Mouse (Mus musculus) embryonic facial prominence, embryonic 13.5 days (tissue): ENCODE measurements around the gene Slc39a1. TPM values are rescaled to one million over a fixed set of nuclear protein-coding genes. Genes with fewer than 3 reads are reported as not detected.

Experiments used
- ATAC-seq: fragments of 200-750 bp; cut with Nextera tagmentation; 2 replicates; pipeline ENCODE4 v1.8.0; 2017; ENCODE audit warnings: low read depth; ENCODE audit not compliant: insufficient number of reproducible peaks, insufficient read depth, low FRiP score, low TSS enrichment
- H3K27ac ChIP-seq: fragments of 300-500 bp; sonication (generic); 2 replicates; pipeline ENCODE4 v1.5.1; 2015; ENCODE audit warnings: moderate library complexity, mild to moderate bottlenecking, inconsistent platforms
- H3K27me3 ChIP-seq: fragments of 300-500 bp; sonication (generic); 2 replicates; pipeline ENCODE4 v1.6.1; 2015; ENCODE audit warnings: mild to moderate bottlenecking, inconsistent platforms
- H3K36me3 ChIP-seq: fragments of 300-500 bp; sonication (generic); 2 replicates; pipeline ENCODE4 v1.6.1; 2015; ENCODE audit warnings: mild to moderate bottlenecking, inconsistent platforms
- H3K4me1 ChIP-seq: fragments of 300-500 bp; sonication (generic); 2 replicates; pipeline ENCODE4 v1.6.1; 2015; ENCODE audit warnings: inconsistent platforms
- H3K4me2 ChIP-seq: fragments of 300-500 bp; sonication (generic); 2 replicates; pipeline ENCODE4 v1.6.1; 2015; ENCODE audit warnings: moderate library complexity, mild to moderate bottlenecking, inconsistent platforms
- H3K4me3 ChIP-seq: fragments of 300-500 bp; sonication (generic); 2 replicates; pipeline ENCODE4 v1.5.1; 2015; ENCODE audit warnings: mild to moderate bottlenecking, inconsistent platforms
- H3K9ac ChIP-seq: fragments of 300-500 bp; sonication (generic); 2 replicates; pipeline ENCODE4 v1.6.1; 2015; ENCODE audit warnings: mild to moderate bottlenecking, inconsistent platforms
- H3K9me3 ChIP-seq: fragments of 300-500 bp; sonication (generic); 2 replicates; pipeline ENCODE4 v1.6.1; 2016; ENCODE audit warnings: inconsistent platforms
- WGBS: fragments of 180-500 bp; shearing (Covaris S2); methylation state at CpG from one replicate; pipeline ENCODE4 v1.1.7; 2015; ENCODE audit warnings: mixed read lengths; 5-methylcytosine and 5-hydroxymethylcytosine counted together
- polyA plus RNA-seq: library from polyadenylated mRNA; unstranded; fragments of >200 nt; fragmentation: Nextera tagmentation; extraction: Ambion mirVana; gene quantifications from 2 replicates; pipeline ENCODE4 v1.2.1, GENCODE M21; 2015

The Slc39a1 gene
- polyA plus RNA-seq, 1 experiment from 2014 or later, result 86.2 TPM

GRCm38 (mm10) chr3:90255784-90256353 lies 7.9 kb downstream of the Slc39a1 start:
- Histone ChIP-seq H3K4me1 (peaks cover 18% of the 10 kb centered on the region), H3K27me3 (no peaks in the 10 kb centered on the region), H3K36me3 (peaks cover 49% of the 10 kb centered on the region), H3K9ac (no peak overlapping the region), H3K9me3 (no peaks in the 10 kb centered on the region), H3K27ac (no peak overlapping the region), H3K4me3 (peak overlapping the region; percentile 98; the same call in 1 of the 2 replicates), H3K4me2 (peak overlapping the region; percentile 82)
- no peak for ATAC-seq
- WGBS, result 89% methylated on average over 14 of the region's 14 CpGs

DNA sequence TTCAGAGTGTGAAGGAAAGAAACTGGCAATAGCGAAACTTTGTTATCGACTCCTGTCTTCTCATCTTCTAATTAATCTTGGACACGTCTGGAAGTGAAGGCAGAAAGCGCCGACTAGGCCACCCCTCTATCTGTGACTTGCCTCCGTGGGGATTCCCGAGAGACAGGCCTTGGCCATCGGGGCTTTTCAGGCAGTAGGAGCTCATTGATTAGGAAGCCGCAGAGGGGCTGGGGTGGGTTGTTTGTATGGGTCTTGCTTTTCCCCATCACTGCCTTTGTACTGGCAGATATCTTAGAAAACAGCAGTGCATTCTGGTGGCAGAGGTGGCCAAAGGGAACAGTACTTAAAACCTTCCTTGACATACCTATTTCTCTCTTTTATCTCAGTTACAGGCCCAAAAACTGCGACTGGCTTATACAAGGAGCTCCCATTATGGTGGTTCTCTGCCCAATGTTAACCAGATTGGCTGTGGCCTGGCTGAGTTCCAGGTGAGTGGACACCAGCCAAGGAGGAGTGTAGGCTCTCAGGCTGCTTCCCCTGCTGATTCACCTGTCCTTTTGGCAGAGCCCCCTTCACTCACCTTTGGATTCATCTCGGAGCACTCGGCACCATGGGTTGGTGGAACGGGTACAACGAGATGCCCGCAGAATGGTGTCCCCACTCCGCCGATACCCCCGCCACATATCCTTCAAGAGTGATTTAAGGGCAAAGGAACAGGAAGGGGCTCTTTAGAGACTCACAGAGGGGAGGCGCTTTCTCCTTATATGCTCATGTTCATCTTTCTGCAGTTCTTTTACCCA lies 9.0 kb downstream of the Slc39a1 start:
- no peak overlapping the region for H3K27ac ChIP-seq
- WGBS, result 92% methylated on average over 19 of the region's 19 CpGs
- peaks cover 49% of the 10 kb centered on the region for H3K36me3 ChIP-seq
- H3K27me3 ChIP-seq, result no peaks in the 10 kb centered on the region
- peaks cover 18% of the 10 kb centered on the region for H3K4me1 ChIP-seq
- no peak overlapping the region for H3K4me2 ChIP-seq
- H3K4me3 ChIP-seq, result no peak overlapping the region
- no peak overlapping the region for H3K9ac ChIP-seq
- ATAC-seq, result no peak
- H3K9me3 ChIP-seq, result no peaks in the 10 kb centered on the region

DNA sequence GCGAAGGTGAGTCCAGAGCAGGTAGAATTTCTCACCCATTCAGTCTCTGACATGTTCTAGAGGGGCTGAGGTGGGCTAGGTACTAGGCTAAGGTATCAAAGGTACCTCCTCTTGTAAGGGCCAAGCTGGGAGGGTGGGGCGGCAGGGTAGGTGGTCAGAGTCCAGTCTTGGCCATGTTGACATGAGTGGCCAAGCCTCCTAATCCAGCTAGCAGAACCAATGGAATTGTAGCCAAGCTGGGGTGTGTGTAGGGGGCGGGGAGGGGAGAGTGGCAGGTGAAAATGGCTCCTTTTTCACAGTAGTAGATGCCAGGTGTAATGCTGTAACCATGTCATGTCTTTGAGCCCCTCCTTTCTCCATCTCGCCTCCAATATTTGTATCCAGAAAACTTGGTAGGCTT lies 10.5 kb downstream of the Slc39a1 start:
- H3K9me3 ChIP-seq, result no peaks in the 10 kb centered on the region
- H3K4me2 ChIP-seq, result no peak overlapping the region
- H3K27me3 ChIP-seq, result no peaks in the 10 kb centered on the region
- no peak overlapping the region for H3K4me3 ChIP-seq
- no peak overlapping the region for H3K9ac ChIP-seq
- H3K27ac ChIP-seq, result no peak overlapping the region
- peaks cover 65% of the 10 kb centered on the region for H3K36me3 ChIP-seq
- 89% methylated on average over 4 of the region's 4 CpGs for WGBS
- ATAC-seq, result no peak
- H3K4me1 ChIP-seq, result peaks cover 18% of the 10 kb centered on the region

DNA sequence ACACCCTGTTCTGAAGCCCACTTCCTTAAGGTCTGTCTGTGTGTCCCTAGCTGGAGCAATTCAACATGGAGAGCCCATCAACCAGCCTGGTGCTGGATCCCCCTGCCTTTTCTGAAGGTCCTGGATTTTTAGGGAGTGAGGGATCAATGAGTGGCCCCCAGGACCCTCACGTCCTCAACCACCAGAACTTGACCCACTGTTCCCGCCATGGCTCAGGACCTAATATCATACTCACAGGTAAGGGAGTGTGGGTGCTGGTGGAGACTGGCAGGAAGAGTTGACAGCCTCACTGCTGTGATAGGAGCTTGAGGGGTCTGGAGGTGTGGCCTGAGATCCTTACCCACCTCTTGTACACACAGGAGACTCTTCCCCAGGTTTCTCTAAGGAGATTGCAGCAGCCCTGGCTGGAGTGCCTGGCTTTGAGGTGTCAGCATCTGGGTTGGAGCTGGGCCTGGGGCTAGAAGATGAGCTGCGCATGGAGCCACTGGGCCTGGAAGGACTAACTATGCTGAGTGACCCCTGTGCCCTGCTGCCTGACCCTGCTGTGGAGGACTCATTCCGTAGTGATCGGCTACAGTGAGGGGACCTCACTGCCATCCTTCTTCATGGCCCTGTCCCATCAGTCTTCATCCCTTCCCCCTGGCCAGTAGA lies 15.3 kb downstream of the Slc39a1 start:
- 85% methylated on average over 5 of the region's 5 CpGs for WGBS

DNA sequence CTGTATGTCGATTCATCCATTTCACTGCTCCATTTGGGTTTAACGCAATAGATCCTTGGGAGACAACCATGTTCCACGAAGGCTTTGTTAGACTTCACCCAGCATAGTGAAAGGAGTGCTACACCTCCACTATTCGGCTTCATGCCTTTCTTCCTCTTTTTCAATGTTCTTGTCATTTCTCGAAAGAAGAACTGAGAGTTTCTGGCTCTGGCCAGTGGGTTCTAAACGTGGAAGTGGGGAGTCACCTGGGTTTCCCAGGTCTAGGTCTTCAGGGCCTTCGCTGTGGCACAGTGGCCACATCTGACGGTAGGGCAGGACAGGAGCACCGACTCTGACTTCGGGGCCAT lies 16.7 kb downstream of the Slc39a1 start:
- 35% methylated on average over 10 of the region's 10 CpGs for WGBS
- H3K36me3 ChIP-seq, result peaks cover 50% of the 10 kb centered on the region
- H3K9me3 ChIP-seq, result no peaks in the 10 kb centered on the region
- peaks cover 15% of the 10 kb centered on the region for H3K4me1 ChIP-seq
- peak overlapping the region; percentile 79 for H3K4me3 ChIP-seq
- no peaks in the 10 kb centered on the region for H3K27me3 ChIP-seq
- peak overlapping the region; percentile 85; the same call in 1 of the 2 replicates for H3K9ac ChIP-seq
- no peak for ATAC-seq
- peak overlapping the region; percentile 85 for H3K4me2 ChIP-seq
- H3K27ac ChIP-seq, result peak overlapping the region; percentile 95

More for the DNA sequence above, 15.3 kb downstream of the Slc39a1 start:
- ATAC-seq, result no peak
- Histone ChIP-seq H3K4me1 (peaks cover 15% of the 10 kb centered on the region), H3K36me3 (peaks cover 57% of the 10 kb centered on the region), H3K27me3 (no peaks in the 10 kb centered on the region), H3K9me3 (no peaks in the 10 kb centered on the region), H3K4me2 (no peak overlapping the region), H3K27ac (no peak overlapping the region), H3K4me3 (no peak overlapping the region), H3K9ac (no peak overlapping the region)

GRCm38 (mm10) chr3:90265034-90265931 lies 17.3 kb downstream of the Slc39a1 start, which contains the start of gene Dennd4b:
Gene Dennd4b (plus strand): TSS chr3:90265185.
- peak within 1 kb of the TSS; percentile 95 for H3K27ac ChIP-seq
- H3K4me2 ChIP-seq, result peak within 1 kb of the TSS; percentile 85
- H3K9me3 ChIP-seq, result no peaks in the 10 kb centered on the region
- peak within 1 kb of the TSS; percentile 79 for H3K4me3 ChIP-seq
- peak within 1 kb of the TSS; percentile 85 for H3K9ac ChIP-seq
- peaks cover 15% of the 10 kb centered on the region for H3K4me1 ChIP-seq
- H3K36me3 ChIP-seq, result peaks cover 44% of the 10 kb centered on the region
- H3K27me3 ChIP-seq, result no peaks in the 10 kb centered on the region
- peak; percentile 83 for ATAC-seq
- under 1% methylated on average over 78 of the region's 87 CpGs for WGBS

DNA sequence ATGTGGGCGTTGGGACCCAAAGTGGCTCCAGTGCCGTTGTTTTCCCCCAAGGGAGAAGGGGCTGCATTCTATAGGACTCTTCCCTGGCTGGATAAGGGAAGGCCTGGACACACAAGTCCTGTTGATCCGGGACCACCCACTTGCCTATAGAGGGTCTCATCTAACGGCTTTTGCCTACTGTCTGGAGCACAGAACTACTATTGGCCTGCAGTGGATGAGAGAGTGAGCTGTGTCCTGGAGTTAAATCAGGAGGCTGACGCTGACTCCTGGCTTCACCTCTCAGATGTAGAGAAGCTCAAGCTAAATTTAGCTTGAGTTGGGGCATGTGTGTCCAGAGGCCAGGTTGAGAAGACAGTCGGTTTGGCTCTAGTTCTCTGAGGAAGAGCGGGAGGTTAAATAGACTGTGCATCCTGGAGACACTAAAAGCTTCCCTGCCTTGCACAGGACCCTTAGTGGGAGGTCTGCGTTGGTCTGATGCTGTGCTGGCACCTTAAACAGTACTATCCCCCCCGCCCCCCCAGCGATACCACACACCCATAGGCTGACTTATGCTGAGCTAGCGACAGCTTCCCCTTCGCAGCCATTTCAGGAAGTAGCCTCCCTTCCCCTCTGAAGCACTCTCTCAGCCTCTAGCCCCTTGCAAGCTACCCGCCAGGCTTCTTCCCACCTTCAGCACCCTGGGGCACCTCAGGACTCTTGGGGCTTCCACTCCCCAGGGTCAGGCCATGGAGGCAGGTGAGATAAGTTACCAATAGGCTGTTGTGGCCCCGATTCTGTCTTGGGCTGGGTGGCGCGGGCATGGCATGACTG lies 18.2 kb downstream of the Slc39a1 start:
- 21% methylated on average over 16 of the region's 16 CpGs for WGBS
- ATAC-seq, result peak; percentile 10; the same call in 1 of the 2 replicates
- H3K4me2 ChIP-seq, result peak overlapping the region; percentile 85
- peaks cover 15% of the 10 kb centered on the region for H3K4me1 ChIP-seq
- H3K27me3 ChIP-seq, result no peaks in the 10 kb centered on the region
- H3K36me3 ChIP-seq, result peaks cover 44% of the 10 kb centered on the region
- peak overlapping the region; percentile 85 for H3K9ac ChIP-seq
- no peaks in the 10 kb centered on the region for H3K9me3 ChIP-seq
- H3K27ac ChIP-seq, result peak overlapping the region; percentile 95
- H3K4me3 ChIP-seq, result peak overlapping the region; percentile 79

- Histone ChIP-seq H3K36me3 (peaks cover 39% of the 10 kb centered on the region), H3K9ac (0 out of 2 replicates have a peak overlapping the region, but pooled peaks have one; percentile 85), H3K27ac (no peak overlapping the region), H3K27me3 (no peaks in the 10 kb centered on the region), H3K4me2 (peak overlapping the region; percentile 85), H3K4me1 (peaks cover 15% of the 10 kb centered on the region), H3K4me3 (peak overlapping the region; percentile 79; the same call in 1 of the 2 replicates), H3K9me3 (no peaks in the 10 kb centered on the region)
- 93% methylated on average over 20 of the region's 20 CpGs for WGBS
- ATAC-seq, result no peak
These were observed 19.2 kb downstream of the Slc39a1 start for GRCm38 (mm10) chr3:90266901-90267775.

DNA sequence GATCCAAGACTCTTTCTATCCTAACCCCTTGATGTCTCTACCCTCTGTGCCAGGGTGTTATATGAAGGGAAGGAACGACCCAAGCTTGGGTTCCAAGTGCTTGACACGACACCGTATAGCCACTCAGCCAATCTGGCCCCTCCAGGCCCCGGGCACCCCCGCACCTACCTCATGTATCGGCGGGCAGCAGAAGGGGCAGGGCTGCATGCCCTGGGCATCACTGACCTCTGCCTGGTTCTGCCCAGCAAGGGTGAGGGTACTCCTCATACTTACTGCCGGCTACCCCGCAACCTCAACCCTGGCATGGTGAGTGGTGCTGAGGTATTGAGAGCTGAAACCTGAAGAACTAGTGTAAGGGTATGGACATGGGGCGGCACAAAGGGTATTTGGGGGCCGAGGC lies 20.2 kb downstream of the Slc39a1 start:
- Histone ChIP-seq H3K4me1 (peaks cover 15% of the 10 kb centered on the region), H3K4me3 (no peak overlapping the region), H3K27ac (no peak overlapping the region), H3K36me3 (peaks cover 39% of the 10 kb centered on the region), H3K4me2 (no peak overlapping the region), H3K9me3 (no peaks in the 10 kb centered on the region), H3K27me3 (no peaks in the 10 kb centered on the region), H3K9ac (no peak overlapping the region)
- ATAC-seq, result no peak
- WGBS, result 96% methylated on average over 11 of the region's 11 CpGs

GRCm38 (mm10) chr3:90268971-90269370 lies 21.0 kb downstream of the Slc39a1 start:
- WGBS, result 89% methylated on average over 16 of the region's 16 CpGs
- Histone ChIP-seq H3K36me3 (peaks cover 40% of the 10 kb centered on the region), H3K4me2 (no peak overlapping the region), H3K9ac (peak overlapping the region; percentile 21; the same call in 1 of the 2 replicates), H3K4me3 (no peak overlapping the region), H3K27me3 (no peaks in the 10 kb centered on the region), H3K4me1 (peaks cover 15% of the 10 kb centered on the region), H3K27ac (no peak overlapping the region), H3K9me3 (no peaks in the 10 kb centered on the region)
- no peak for ATAC-seq
